Mouse (Mus musculus) cortical plate, adult 2 months (tissue): ENCODE measurements at regions not wholly inside any gene's neighbourhood (a gene's known extent, or its start where the extent isn't known, plus 50 kb on each side); places are given as distances from the start of the nearest gene placed in this dataset.

Experiments used
- CTCF ChIP-seq: fragments of 200-500 bp; IDR thresholded peaks from 2 replicates; pipeline ENCODE4 v1.5.1; 2011; ENCODE audit warnings: mild to moderate bottlenecking, control low read depth, low read length; ENCODE audit not compliant: insufficient read depth; ENCODE audit errors: extremely low read depth
- POLR2A ChIP-seq: fragments of 200-500 bp; IDR thresholded peaks from 2 replicates; pipeline ENCODE4 v1.6.1; 2011; ENCODE audit warnings: mild to moderate bottlenecking, low read length, control low read depth; ENCODE audit not compliant: insufficient read depth; ENCODE audit errors: extremely low read depth

- TF ChIP-seq CTCF (no peak), POLR2A (no peak)
Observed at GRCm38 (mm10) chr2:169041748-169042147, 86.4 kb upstream of the Zfp64 start.
